Mouse (Mus musculus) intestine, embryonic 14.5 days (tissue): Measurements from ENCODE around the gene Kalrn. TPM values are rescaled to one million over a fixed set of nuclear protein-coding genes. Genes with fewer than 3 reads are reported as not detected.

Experiments
- ATAC-seq: fragments of 200-750 bp; cut with Nextera tagmentation; replicated peaks from 2 replicates; pipeline ENCODE4 v1.8.0; 2017; ENCODE audit warnings: low read depth, moderate number of reproducible peaks, moderate TSS enrichment, moderate library complexity; ENCODE audit not compliant: low FRiP score, low TSS enrichment
- DNase-seq: peaks from one replicate; pipeline ENCODE4 v3.0.0-alpha.2; 2018; ENCODE audit warnings: low spot score
- H3K27ac ChIP-seq: fragments of 300-500 bp; sonication (generic); 2 replicates; pipeline ENCODE4 v1.5.1; 2014; ENCODE audit warnings: low read depth, mild to moderate bottlenecking, control low read depth
- H3K27me3 ChIP-seq: fragments of 300-500 bp; sonication (generic); replicated peaks from 2 replicates; pipeline ENCODE4 v1.6.1; 2014; ENCODE audit warnings: low read length, control low read depth; ENCODE audit not compliant: control insufficient read depth, insufficient read depth
- H3K36me3 ChIP-seq: fragments of 300-500 bp; sonication (generic); 2 replicates; pipeline ENCODE4 v1.6.1; 2014; ENCODE audit warnings: low read length, control low read depth; ENCODE audit not compliant: control insufficient read depth, insufficient read depth
- H3K4me1 ChIP-seq: fragments of 300-500 bp; sonication (generic); replicated peaks from 2 replicates; pipeline ENCODE4 v1.6.1; 2014; ENCODE audit warnings: low read length, control low read depth, mixed read lengths; ENCODE audit not compliant: control insufficient read depth, insufficient read depth
- H3K4me2 ChIP-seq: fragments of 300-500 bp; sonication (generic); 2 replicates; pipeline ENCODE4 v1.6.1; 2014; ENCODE audit warnings: low read length
- H3K4me3 ChIP-seq: fragments of 300-500 bp; sonication (generic); 2 replicates; pipeline ENCODE4 v1.5.1; 2014; ENCODE audit warnings: low read depth, low read length, control low read depth, mixed read lengths
- H3K9ac ChIP-seq: fragments of 300-500 bp; sonication (generic); 2 replicates; pipeline ENCODE4 v1.6.1; 2014; ENCODE audit warnings: mild to moderate bottlenecking, low read length
- H3K9me3 ChIP-seq: fragments of 300-500 bp; sonication (generic); 2 replicates; pipeline ENCODE4 v1.6.1; 2016; ENCODE audit warnings: low read length, control low read depth; ENCODE audit not compliant: control insufficient read depth
- WGBS: fragments of 180-500 bp; shearing (Covaris S2); extraction: QIAGEN DNeasy Blood & Tissue Kit; methylation state at CpG from one replicate; pipeline ENCODE4 v1.1.7; 2014; 5-methylcytosine and 5-hydroxymethylcytosine counted together
- polyA plus RNA-seq: library from polyadenylated mRNA; unstranded; fragments of >200 nt; fragmentation: Nextera tagmentation; extraction: Ambion mirVana; gene quantifications from 2 replicates; pipeline ENCODE4 v1.2.1, GENCODE M21; 2014

Kalrn gene
- polyA plus RNA-seq, 1 experiment from 2014 or later = 20.1 TPM

- no peaks in the 10 kb centered on the region for H3K9me3 ChIP-seq
- H3K27ac ChIP-seq = no peak overlapping the region
- no peak for ATAC-seq
- WGBS = 79% methylated on average over 6 of the region's 6 CpGs
- DNase-seq = no peak
- no peaks in the 10 kb centered on the region for H3K36me3 ChIP-seq
- H3K4me3 ChIP-seq = no peak overlapping the region
- peaks cover 18% of the 10 kb centered on the region for H3K4me1 ChIP-seq
- H3K9ac ChIP-seq = no peak overlapping the region
- no peaks in the 10 kb centered on the region for H3K27me3 ChIP-seq
- H3K4me2 ChIP-seq = no peak overlapping the region
Observed at GRCm38 (mm10) chr16:33927263-33927824, 646.0 kb downstream of the Kalrn start.

- no peak overlapping the region for H3K4me2 ChIP-seq
- no peak overlapping the region for H3K4me3 ChIP-seq
- DNase-seq (no peak), ATAC-seq (no peak)
- H3K27me3 ChIP-seq = no peaks in the 10 kb centered on the region
- WGBS = 86% methylated on average over 8 of the region's 8 CpGs
- peaks cover 10% of the 10 kb centered on the region; the same call in 1 of the 2 replicates for H3K36me3 ChIP-seq
- no peaks in the 10 kb centered on the region for H3K9me3 ChIP-seq
- H3K4me1 ChIP-seq = peaks cover 29% of the 10 kb centered on the region
- no peak overlapping the region for H3K9ac ChIP-seq
- H3K27ac ChIP-seq = no peak overlapping the region
Observed at GRCm38 (mm10) chr16:33923758-33924157, 649.6 kb downstream of the Kalrn start.

DNA sequence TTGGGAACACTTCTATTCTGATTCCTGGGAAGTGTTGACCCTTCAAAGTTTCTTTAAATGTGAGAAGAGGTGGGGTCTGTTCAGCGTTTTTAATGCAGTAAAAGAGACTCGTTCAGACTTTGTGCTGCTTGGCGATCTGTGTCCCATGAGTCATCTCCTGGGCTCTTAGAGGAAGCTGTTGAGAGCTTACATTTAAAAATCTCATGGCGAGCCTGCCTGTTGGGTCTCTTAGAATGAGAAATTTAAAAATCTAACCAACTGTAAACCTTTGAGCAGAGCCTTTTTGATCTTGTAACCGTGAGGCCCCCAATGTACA lies 650.4 kb downstream of the Kalrn start:
- no peaks in the 10 kb centered on the region for H3K9me3 ChIP-seq
- no peak overlapping the region for H3K9ac ChIP-seq
- H3K4me3 ChIP-seq = no peak overlapping the region
- H3K4me1 ChIP-seq = peaks cover 24% of the 10 kb centered on the region
- peaks cover 10% of the 10 kb centered on the region; the same call in 1 of the 2 replicates for H3K36me3 ChIP-seq
- peak overlapping the region; percentile 43 for H3K27ac ChIP-seq
- WGBS = 27% methylated on average over 5 of the region's 5 CpGs
- ATAC-seq (no peak), DNase-seq (no peak)
- H3K27me3 ChIP-seq = no peaks in the 10 kb centered on the region
- H3K4me2 ChIP-seq = no peak overlapping the region

GRCm38 (mm10) chr16:33922111-33923000 lies 651.0 kb downstream of the Kalrn start:
- Histone ChIP-seq H3K4me3 (no peak overlapping the region), H3K9ac (no peak overlapping the region), H3K4me1 (peaks cover 29% of the 10 kb centered on the region), H3K9me3 (no peaks in the 10 kb centered on the region), H3K4me2 (no peak overlapping the region), H3K27ac (peak overlapping the region; percentile 43), H3K27me3 (no peaks in the 10 kb centered on the region), H3K36me3 (peaks cover 10% of the 10 kb centered on the region; the same call in 1 of the 2 replicates)
- WGBS = 22% methylated on average over 18 of the region's 18 CpGs
- no peak for DNase-seq
- peak; percentile 55; the same call in 1 of the 2 replicates for ATAC-seq

DNA sequence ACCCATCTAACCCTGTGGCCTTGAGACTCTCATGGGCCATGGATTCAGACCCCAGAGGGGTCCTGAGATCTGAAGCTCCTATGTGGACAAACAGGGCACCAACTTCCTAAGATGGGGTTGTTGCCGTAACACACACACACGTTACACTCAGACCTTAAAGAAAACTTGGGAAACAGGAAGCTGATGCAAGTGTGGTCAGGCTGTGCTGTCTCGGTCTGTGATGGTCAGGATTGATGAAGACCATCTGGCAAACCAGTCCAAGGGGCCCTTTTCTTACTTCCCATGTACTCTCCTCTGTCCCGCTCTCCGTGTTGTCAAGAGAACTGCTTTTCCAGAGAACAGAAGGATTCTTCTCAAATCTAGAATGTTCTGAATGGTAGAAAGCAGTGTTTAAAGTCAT lies 651.8 kb downstream of the Kalrn start:
- Histone ChIP-seq H3K9me3 (no peaks in the 10 kb centered on the region), H3K9ac (no peak overlapping the region), H3K4me2 (no peak overlapping the region), H3K4me1 (peaks cover 37% of the 10 kb centered on the region), H3K27me3 (no peaks in the 10 kb centered on the region), H3K27ac (no peak overlapping the region; the same call in 1 of the 2 replicates), H3K36me3 (peaks cover 10% of the 10 kb centered on the region; the same call in 1 of the 2 replicates), H3K4me3 (no peak overlapping the region)
- DNase-seq (no peak), ATAC-seq (no peak)
- WGBS = 41% methylated on average over 5 of the region's 5 CpGs

Other genes with a start within 250 kb of the Kalrn start
- not detected in 2 replicates for gene Ropn1, start 76.4 kb upstream of the Kalrn start, polyA plus RNA-seq
- gene Ccdc14, start 117.1 kb upstream of the Kalrn start, polyA plus RNA-seq = 8.3 and 9.2 TPM in 2 replicates
- gene Mylk, start 171.7 kb upstream of the Kalrn start, polyA plus RNA-seq = 302 and 334 TPM in 2 replicates